Mouse (Mus musculus) kidney, adult 2 months (tissue): ENCODE measurements around the gene Tfr2. TPM values are rescaled to one million over a fixed set of nuclear protein-coding genes. Genes with fewer than 3 reads are reported as not detected.

Experiments used
- DNase-seq: peaks from one replicate; pipeline ENCODE4 v3.0.0; 2021
- H3K27ac ChIP-seq: fragments of 200-500 bp; 2 replicates; pipeline ENCODE4 v1.5.1; 2012; ENCODE audit warnings: low read depth, low read length, control low read depth, inconsistent platforms; ENCODE audit not compliant: insufficient read depth
- H3K27me3 ChIP-seq: fragments of 200-500 bp; replicated peaks from 2 replicates; pipeline ENCODE4 v1.6.1; 2012; ENCODE audit warnings: mild to moderate bottlenecking, moderate library complexity, low read length, inconsistent platforms; ENCODE audit not compliant: control insufficient read depth, insufficient read depth
- H3K36me3 ChIP-seq: fragments of 200-500 bp; 2 replicates; pipeline ENCODE4 v1.6.1; 2012; ENCODE audit warnings: mild to moderate bottlenecking, moderate library complexity, low read length, inconsistent platforms; ENCODE audit not compliant: control insufficient read depth, insufficient read depth
- H3K4me1 ChIP-seq: fragments of 200-500 bp; 2 replicates; pipeline ENCODE4 v1.6.1; 2011; ENCODE audit warnings: low read length; ENCODE audit not compliant: control insufficient read depth, insufficient read depth
- H3K4me3 ChIP-seq: fragments of 200-500 bp; 2 replicates; pipeline ENCODE4 v1.5.1; 2011; ENCODE audit warnings: mild to moderate bottlenecking, low read depth, low read length, control low read depth; ENCODE audit not compliant: insufficient read depth
- CTCF ChIP-seq: fragments of 200-500 bp; conservative IDR thresholded peaks from 2 replicates; pipeline ENCODE4 v1.5.1; 2011; ENCODE audit warnings: low read depth, mild to moderate bottlenecking, control low read depth, low read length, moderate library complexity, mixed read lengths; ENCODE audit not compliant: insufficient read depth, insufficient read length
- POLR2A ChIP-seq: fragments of 200-500 bp; IDR thresholded peaks from one replicate; pipeline ENCODE4 v1.6.1; 2011; ENCODE audit warnings: low read depth, low read length, control low read depth
- WGBS: fragments of 180-500 bp; shearing (Covaris S2); methylation state at CpG from one replicate; pipeline ENCODE4 v1.1.7; 2018; 5-methylcytosine and 5-hydroxymethylcytosine counted together
- polyA plus RNA-seq: library from polyadenylated mRNA; depleted of rRNA; stranded (reverse); fragments of >200 nt; gene quantifications from 2 replicates; pipeline ENCODE4 v1.2.3, GENCODE M21; 2012

Tfr2 gene
- polyA plus RNA-seq, 1 experiment = 1.2 TPM

- WGBS = 2% methylated on average over 36 of the region's 37 CpGs
- Histone ChIP-seq H3K27me3 (no peaks in the 10 kb centered on the region), H3K36me3 (no peaks in the 10 kb centered on the region), H3K4me1 (no peaks in the 10 kb centered on the region), H3K27ac (no peak within 1 kb of the TSS), H3K4me3 (no peak within 1 kb of the TSS)
- TF ChIP-seq CTCF = no peak
- no peak for TF ChIP-seq POLR2A
- peak; percentile 70 for DNase-seq
These were observed 16.2 kb upstream of the Tfr2 start, which contains the start of gene Actl6b for GRCm38 (mm10) chr5:137553411-137553837. Actl6b (plus strand) TSS chr5:137553517.

GRCm38 (mm10) chr5:137553898-137554297, 15.7 kb upstream of the Tfr2 start:
- Histone ChIP-seq H3K4me3 (no peak overlapping the region), H3K4me1 (no peaks in the 10 kb centered on the region)

GRCm38 (mm10) chr5:137561556-137561955, 8.1 kb upstream of the Tfr2 start:
- no peak for TF ChIP-seq CTCF
- no peak for TF ChIP-seq POLR2A
- no peak for DNase-seq
- 63% methylated on average over 6 of the region's 6 CpGs for WGBS
- H3K36me3 ChIP-seq = no peaks in the 10 kb centered on the region
- H3K4me1 ChIP-seq = no peaks in the 10 kb centered on the region
- H3K27me3 ChIP-seq = no peaks in the 10 kb centered on the region
- no peak overlapping the region for H3K4me3 ChIP-seq
- no peak overlapping the region for H3K27ac ChIP-seq

More at GRCm38 (mm10) chr5:137553898-137554297, 15.7 kb upstream of the Tfr2 start:
- no peaks in the 10 kb centered on the region for H3K27me3 ChIP-seq
- no peak overlapping the region for H3K27ac ChIP-seq
- DNase-seq = no peak
- 49% methylated on average over 11 of the region's 11 CpGs for WGBS
- TF ChIP-seq CTCF = no peak
- TF ChIP-seq POLR2A = no peak
- H3K36me3 ChIP-seq = no peaks in the 10 kb centered on the region

GRCm38 (mm10) chr5:137562965-137563364, 6.7 kb upstream of the Tfr2 start:
- TF ChIP-seq CTCF = no peak
- no peak for TF ChIP-seq POLR2A
- no peaks in the 10 kb centered on the region for H3K27me3 ChIP-seq
- 81% methylated on average over 10 of the region's 10 CpGs for WGBS

GRCm38 (mm10) chr5:137565744-137566143, 3.9 kb upstream of the Tfr2 start:
- no peak for TF ChIP-seq CTCF
- TF ChIP-seq POLR2A = no peak
- Histone ChIP-seq H3K27me3 (no peaks in the 10 kb centered on the region), H3K4me3 (no peak overlapping the region), H3K4me1 (no peaks in the 10 kb centered on the region), H3K27ac (no peak overlapping the region), H3K36me3 (no peaks in the 10 kb centered on the region)
- 76% methylated on average over 6 of the region's 6 CpGs for WGBS
- DNase-seq = no peak

More at GRCm38 (mm10) chr5:137562965-137563364, 6.7 kb upstream of the Tfr2 start:
- Histone ChIP-seq H3K27ac (no peak overlapping the region), H3K4me1 (no peaks in the 10 kb centered on the region), H3K4me3 (no peak overlapping the region), H3K36me3 (no peaks in the 10 kb centered on the region)
- DNase-seq = no peak

GRCm38 (mm10) chr5:137566416-137566815, 3.2 kb upstream of the Tfr2 start:
- no peak overlapping the region for H3K27ac ChIP-seq
- no peak overlapping the region for H3K4me3 ChIP-seq
- no peak for DNase-seq
- H3K27me3 ChIP-seq = no peaks in the 10 kb centered on the region
- no peaks in the 10 kb centered on the region for H3K36me3 ChIP-seq
- TF ChIP-seq POLR2A = no peak
- TF ChIP-seq CTCF = no peak
- 97% methylated on average over 5 of the region's 5 CpGs for WGBS
- H3K4me1 ChIP-seq = no peaks in the 10 kb centered on the region

GRCm38 (mm10) chr5:137568223-137568798, 1.3 kb upstream of the Tfr2 start:
- no peak overlapping the region for H3K27ac ChIP-seq
- DNase-seq = no peak
- H3K4me3 ChIP-seq = no peak overlapping the region
- WGBS = 68% methylated on average over 8 of the region's 8 CpGs
- no peaks in the 10 kb centered on the region for H3K4me1 ChIP-seq
- no peaks in the 10 kb centered on the region for H3K36me3 ChIP-seq
- TF ChIP-seq CTCF (no peak), POLR2A (no peak)
- H3K27me3 ChIP-seq = no peaks in the 10 kb centered on the region

- no peak for DNase-seq
- Histone ChIP-seq H3K4me1 (no peaks in the 10 kb centered on the region), H3K27ac (no peak overlapping the region), H3K4me3 (no peak overlapping the region), H3K36me3 (no peaks in the 10 kb centered on the region), H3K27me3 (no peaks in the 10 kb centered on the region)
- WGBS = 76% methylated on average over 12 of the region's 12 CpGs
- TF ChIP-seq CTCF = no peak
- TF ChIP-seq POLR2A = no peak
These were observed 609 bp upstream of the Tfr2 start for GRCm38 (mm10) chr5:137569031-137569430.
